Mouse (Mus musculus) gastrocnemius, postnatal 25 days (tissue): ENCODE measurements around the gene Mrpl34. TPM values are rescaled to one million over a fixed set of nuclear protein-coding genes. Genes with fewer than 3 reads are reported as not detected.
A peak's percentile ranks its signal among the peaks of the same experiment; 100 is the strongest.
"Not testable (repeated sequence)": the region's sequence is repeated elsewhere in the genome, so short reads cannot be mapped to it uniquely, and the experiment has no call there.

Experiments
- DNase-seq: peaks from one replicate; pipeline ENCODE4 v3.0.0; 2022
- long read RNA-seq, 2 experiments: library from polyadenylated mRNA; stranded (forward); transcript quantifications; one replicate each; pipeline ENCODE4 v2.0.0; 2021
- total RNA-seq, 2 experiments: library from RNA; stranded (reverse); gene quantifications; 1 replicate in 1 of 2; 2 replicates in 1 of 2; pipeline ENCODE4 v1.2.3; 2021

Gene Mrpl34
- 10 to 100 TPM; 62.6 to 75.2 TPM for total RNA-seq
- long read RNA-seq, experiment 1, transcript Mrpl34-201 (2 exons, 607 nt) = major isoform, 152 of 154 reads
- long read RNA-seq, experiment 1, partial matches to known transcripts = 1 of 154 reads
- long read RNA-seq, experiment 1, other reads (novel, unspliced or antisense) = 1 of 154 reads
- long read RNA-seq, experiment 2, transcript Mrpl34-201 (2 exons, 607 nt) = major isoform, 92 of 94 reads
- long read RNA-seq, experiment 2, partial matches to known transcripts = 1 of 94 reads
- long read RNA-seq, experiment 2, other reads (novel, unspliced or antisense) = 1 of 94 reads

GRCm38 (mm10) chr8:71464513-71465500 lies at the start of gene Mrpl34:
Gene Mrpl34 (plus strand): TSS chr8:71464959.
- DNase-seq = peak; percentile 98

- DNase-seq = no peak
Observed at GRCm38 (mm10) chr8:71422121-71422520, 42.6 kb upstream of the Mrpl34 start.

- not testable (repeated sequence) for DNase-seq
Observed at GRCm38 (mm10) chr8:71432935-71433334, 31.8 kb upstream of the Mrpl34 start.

DNA sequence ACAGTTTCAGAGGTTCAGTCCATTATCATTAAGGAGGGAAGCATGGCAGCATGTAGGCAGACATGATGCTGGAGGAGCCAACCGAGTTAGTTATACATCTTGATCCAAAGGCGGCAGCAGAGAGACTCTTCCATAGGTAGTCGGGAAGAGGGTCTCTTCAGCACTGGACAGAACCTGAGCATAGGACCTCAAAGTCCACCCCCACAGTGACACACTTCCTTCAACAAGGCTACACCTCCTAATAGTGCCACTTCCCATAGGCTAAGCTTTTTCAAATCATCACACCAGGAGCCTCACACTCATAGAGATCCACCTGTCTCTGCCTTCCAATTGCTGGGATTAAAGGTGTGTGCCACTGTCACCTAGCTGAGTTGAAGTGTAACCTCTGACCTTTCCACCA lies 27.7 kb upstream of the Mrpl34 start:
- no peak for DNase-seq

DNA sequence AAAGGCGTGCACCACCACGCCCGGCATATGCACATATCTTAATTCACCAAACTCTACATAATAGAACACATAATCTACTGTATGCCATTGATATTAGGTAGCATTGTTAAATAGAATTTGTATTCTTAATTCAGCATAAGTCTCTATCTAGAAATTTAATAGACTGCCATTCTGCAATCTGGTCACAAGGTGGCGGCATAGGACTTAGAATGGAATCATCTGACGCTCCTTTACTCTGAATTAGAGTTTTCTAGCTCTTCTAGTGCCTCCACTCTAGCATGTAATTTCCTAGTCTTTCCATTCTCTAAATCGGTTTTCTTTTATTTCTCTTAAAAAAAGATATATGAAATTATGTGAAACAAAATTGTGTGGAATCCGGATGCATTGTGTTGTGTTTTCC lies 23.4 kb upstream of the Mrpl34 start:
- no peak for DNase-seq

GRCm38 (mm10) chr8:71445096-71445495 lies 19.7 kb upstream of the Mrpl34 start:
- DNase-seq = no peak

DNA sequence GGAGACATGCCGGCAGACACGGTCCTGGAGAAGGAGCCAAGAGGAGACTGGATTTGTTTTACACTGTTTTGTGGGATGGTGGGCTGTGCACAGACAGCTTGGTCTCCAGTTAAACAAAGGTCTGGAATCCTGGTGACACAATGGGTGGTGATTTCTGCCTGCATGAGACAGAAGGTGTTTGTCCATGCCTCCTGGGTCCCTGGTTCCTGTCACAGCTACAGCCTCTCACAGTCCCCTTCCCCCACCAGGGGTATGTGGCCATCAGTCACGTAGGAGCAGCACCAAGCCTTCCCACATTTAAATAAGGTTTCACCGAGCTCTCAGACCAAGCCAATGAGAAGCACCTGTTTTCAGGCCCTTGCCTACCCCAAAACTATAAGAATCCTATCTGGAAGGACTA lies 13.4 kb upstream of the Mrpl34 start:
- no peak for DNase-seq

DNA sequence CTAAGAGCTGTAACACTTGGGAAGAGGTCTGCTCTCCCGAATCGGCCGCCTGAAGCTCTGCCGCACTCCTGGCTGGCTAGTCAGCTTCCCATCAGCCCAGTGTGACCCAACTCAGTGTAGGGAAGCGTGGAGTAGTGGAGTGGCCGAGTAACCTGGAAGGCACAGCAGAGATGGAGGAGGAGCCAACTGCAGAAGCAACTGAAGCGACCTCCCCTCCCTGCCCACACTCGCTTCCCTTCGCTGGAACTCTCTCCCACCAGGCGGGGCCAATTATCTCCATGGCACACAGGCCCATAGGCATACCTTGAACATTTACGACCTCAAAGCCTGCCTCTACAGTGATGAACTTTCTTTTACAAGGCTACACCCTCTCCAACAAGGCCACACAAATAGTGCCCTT lies 13.0 kb upstream of the Mrpl34 start:
- DNase-seq = no peak

- no peak for DNase-seq
Observed at GRCm38 (mm10) chr8:71452669-71453068, 12.1 kb upstream of the Mrpl34 start.

GRCm38 (mm10) chr8:71454668-71455067 lies 10.1 kb upstream of the Mrpl34 start:
- no peak for DNase-seq

DNA sequence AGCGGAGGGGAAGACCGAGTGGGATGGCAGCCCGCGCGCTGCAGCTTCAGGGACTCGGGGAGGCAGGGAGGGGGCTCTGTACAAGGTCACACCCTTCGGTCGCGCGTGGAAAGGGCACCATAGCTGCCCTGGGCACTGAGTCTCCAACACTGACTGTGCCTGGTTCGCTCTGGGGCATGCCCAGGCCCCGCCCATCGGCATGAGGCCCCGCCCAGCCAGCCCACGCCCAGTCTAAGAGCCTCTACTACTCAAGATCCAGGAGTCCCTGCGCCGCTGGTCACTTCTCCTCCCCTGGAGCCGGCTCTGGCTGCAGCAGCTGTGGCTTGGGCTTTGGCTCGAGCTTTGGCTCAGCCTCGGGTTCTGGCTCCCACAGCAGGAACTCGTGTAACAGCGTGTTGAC lies 7.9 kb upstream of the Mrpl34 start:
- DNase-seq = no peak

- DNase-seq = no peak
Observed at GRCm38 (mm10) chr8:71457659-71458270, 7.0 kb upstream of the Mrpl34 start.

- DNase-seq = no peak
Observed at GRCm38 (mm10) chr8:71460716-71461115, 4.0 kb upstream of the Mrpl34 start.

- no peak for DNase-seq
Observed at GRCm38 (mm10) chr8:71461152-71461840, 3.5 kb upstream of the Mrpl34 start.

- no peak for DNase-seq
Observed at GRCm38 (mm10) chr8:71462191-71462590, 2.6 kb upstream of the Mrpl34 start.

DNA sequence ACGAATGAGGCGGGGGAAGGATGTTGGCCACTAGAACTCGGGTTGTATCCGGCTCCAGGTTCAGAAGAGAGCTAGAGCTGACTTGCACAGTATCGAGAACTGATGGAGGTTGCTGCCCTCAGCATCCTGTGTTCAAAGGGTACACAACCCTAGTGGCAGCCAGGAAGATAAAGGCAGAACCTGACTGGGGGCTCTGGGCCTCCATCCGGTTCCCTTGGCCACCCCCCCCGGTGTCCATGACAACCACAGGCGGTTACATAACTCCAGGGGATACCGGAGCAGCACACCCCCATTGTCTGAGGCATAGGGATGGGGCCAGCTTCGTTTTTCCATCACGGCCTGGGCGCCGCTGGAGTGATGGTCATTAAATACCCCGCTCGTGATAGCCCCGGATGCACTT lies 2.0 kb upstream of the Mrpl34 start:
- DNase-seq = peak; percentile 58

DNA sequence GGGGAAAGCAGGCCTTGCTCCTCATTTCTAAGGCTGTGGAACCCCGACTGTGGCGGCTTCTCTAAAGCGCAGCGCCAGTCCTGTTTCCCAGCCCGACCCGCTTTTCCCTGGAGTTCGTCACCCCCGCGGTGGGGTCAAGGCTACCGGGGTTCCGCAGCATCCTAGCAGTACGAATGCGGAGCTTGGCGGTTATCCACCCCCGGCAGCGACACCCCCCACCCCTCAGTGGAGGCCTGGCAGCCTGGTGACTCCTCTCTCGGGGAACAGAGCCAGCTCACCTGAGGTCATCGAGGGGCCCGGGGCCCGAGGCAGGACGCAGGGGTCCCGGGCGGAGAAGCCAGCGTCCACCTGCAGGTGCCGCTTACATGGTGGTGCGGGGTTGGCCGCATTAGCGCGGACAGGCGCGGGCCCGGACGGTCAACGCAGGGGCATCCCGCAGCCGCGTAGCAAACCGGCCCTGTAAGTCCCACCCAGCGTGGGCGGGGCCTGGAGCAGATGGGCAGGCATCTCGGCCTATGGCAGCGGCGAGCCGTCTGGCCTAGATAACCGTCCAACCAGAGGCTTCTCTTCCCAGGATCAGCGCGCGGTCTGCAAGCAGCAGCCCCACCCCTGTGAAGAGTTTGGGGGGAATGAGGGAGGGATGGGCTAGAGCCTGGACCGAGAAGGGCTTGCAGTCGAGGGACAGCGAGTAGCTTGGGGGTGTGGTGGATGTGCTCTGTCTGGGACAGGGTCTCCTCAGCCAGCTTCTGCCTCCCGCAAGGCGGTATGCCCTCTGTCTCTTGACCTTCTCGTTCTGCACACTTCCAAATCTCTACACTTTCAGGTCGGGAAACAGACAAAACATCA lies 1.3 kb upstream of the Mrpl34 start, which contains the start of gene Abhd8:
Abhd8 (minus strand) TSS at position 468 of the 846 bp plus-strand sequence.
- DNase-seq = peak; percentile 97

GRCm38 (mm10) chr8:71465733-71466132 lies 974 bp downstream of the Mrpl34 start:
- DNase-seq = no peak

DNA sequence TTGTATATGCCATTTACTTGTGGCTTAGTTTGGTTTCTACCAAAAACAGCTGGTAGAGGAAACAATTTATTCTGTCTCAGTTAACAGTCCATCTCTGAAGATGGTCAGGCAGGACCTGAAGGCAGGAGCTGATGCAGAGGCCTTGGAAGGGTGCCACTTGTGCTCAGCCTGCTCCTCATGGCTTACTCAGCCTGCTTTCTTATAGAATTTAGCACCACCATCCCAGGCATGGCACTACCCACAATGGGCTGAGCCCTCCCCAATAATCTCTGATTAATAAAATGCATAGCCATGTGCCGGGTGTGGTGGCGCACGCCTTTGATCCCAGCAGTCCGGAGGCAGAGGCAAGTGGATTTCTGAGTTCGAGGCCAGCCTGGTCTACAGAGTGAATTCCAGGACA lies 1.4 kb downstream of the Mrpl34 start:
- no peak for DNase-seq

- DNase-seq = no peak
Observed at GRCm38 (mm10) chr8:71467201-71467600, 2.4 kb downstream of the Mrpl34 start.

- DNase-seq = no peak
Observed at GRCm38 (mm10) chr8:71468001-71468400, 3.2 kb downstream of the Mrpl34 start.
